Mouse (Mus musculus) CH12.LX (cell line): ENCODE data around the gene Fgfr2. TPM values are rescaled to one million over a fixed set of nuclear protein-coding genes. Genes with fewer than 3 reads are reported as not detected.

ENCODE experiments used
- DNase-seq: peaks from one replicate; pipeline ENCODE4 v3.0.0-alpha.2; 2013; ENCODE audit errors: extremely low read depth
- H3K27ac ChIP-seq: 2 replicates; pipeline ENCODE4 v1.5.1; 2012; ENCODE audit warnings: low read depth, mild to moderate bottlenecking, control low read depth, moderate library complexity; ENCODE audit not compliant: insufficient read depth
- H3K27me3 ChIP-seq: replicated peaks from 2 replicates; pipeline ENCODE3; 2012; ENCODE audit warnings: inconsistent platforms
- H3K36me3 ChIP-seq, 2 experiments: replicated peaks in 1 of 2; 2 replicates each; pipeline versions ENCODE3 to v1.6.1; 2012; ENCODE audit warnings: inconsistent platforms in 1 of 2, low read length in 1 of 2, mild to moderate bottlenecking in 1 of 2, mixed read lengths in 1 of 2, moderate library complexity in 1 of 2; ENCODE audit not compliant: control insufficient read depth in 1 of 2, insufficient read depth in 1 of 2
- H3K4me1 ChIP-seq, 2 experiments: 2 replicates each; pipeline ENCODE4 v1.6.1; 2012; ENCODE audit warnings: inconsistent platforms in 1 of 2, moderate library complexity in 1 of 2; ENCODE audit not compliant: insufficient read depth in 2 of 2, control insufficient read depth in 1 of 2
- H3K4me2 ChIP-seq: 2 replicates; pipeline ENCODE4 v1.6.1; 2012; ENCODE audit warnings: low read depth, mild to moderate bottlenecking, control low read depth; ENCODE audit not compliant: poor library complexity, insufficient read depth, severe bottlenecking
- H3K4me3 ChIP-seq, 3 experiments: fragments of 150-350 bp in 1 of 3; sonication (generic) in 1 of 3; replicated peaks in 1 of 3; 2 replicates each; pipeline versions ENCODE3 to v1.5.1; 2011 to 2012; ENCODE audit warnings: low read depth in 2 of 3, low read length in 2 of 3, mild to moderate bottlenecking in 2 of 3, moderate library complexity in 2 of 3, control low read depth in 1 of 3, improper control_type of control experiment in 1 of 3, inconsistent platforms in 1 of 3, mixed read lengths in 1 of 3; ENCODE audit not compliant: poor library complexity in 1 of 3
- H3K79me2 ChIP-seq: replicated peaks from 2 replicates; pipeline ENCODE4 v1.6.1; 2012; ENCODE audit warnings: mild to moderate bottlenecking, moderate library complexity; ENCODE audit not compliant: control insufficient read depth, poor library complexity, insufficient read depth, severe bottlenecking; ENCODE audit errors: extremely low read depth
- H3K9ac ChIP-seq: 2 replicates; pipeline ENCODE4 v1.6.1; 2012; ENCODE audit warnings: low read depth, mild to moderate bottlenecking, control low read depth, moderate library complexity; ENCODE audit not compliant: insufficient read depth
- H3K9me3 ChIP-seq: replicated peaks from 2 replicates; pipeline ENCODE3; 2012; ENCODE audit warnings: low read length, inconsistent platforms, mixed read lengths
- BHLHE40 ChIP-seq: IDR thresholded peaks from 2 replicates; pipeline ENCODE4 v1.6.1; 2011; ENCODE audit warnings: mild to moderate bottlenecking, low read depth, low read length, improper control_type of control experiment
- CTCF ChIP-seq, 2 experiments: IDR thresholded peaks in 1 of 2; conservative IDR thresholded peaks in 1 of 2; 2 replicates each; pipeline ENCODE4 v1.5.1; 2011 to 2012; ENCODE audit warnings: low read depth in 2 of 2, low read length in 2 of 2, improper control_type of control experiment in 1 of 2, inconsistent platforms in 1 of 2, mild to moderate bottlenecking in 1 of 2, moderate library complexity in 1 of 2
- E2F4 ChIP-seq: IDR thresholded peaks from 2 replicates; pipeline ENCODE4 v1.6.1; 2011; ENCODE audit warnings: low read depth, low read length, improper control_type of control experiment; ENCODE audit not compliant: insufficient replicate concordance
- EP300 ChIP-seq: IDR thresholded peaks from 2 replicates; pipeline ENCODE4 v1.6.1; 2011; ENCODE audit warnings: low read length, improper control_type of control experiment
- ETS1 ChIP-seq: conservative IDR thresholded peaks from 2 replicates; pipeline ENCODE4 v1.6.1; 2012; ENCODE audit warnings: low read depth, mild to moderate bottlenecking, inconsistent platforms, low read length, improper control_type of control experiment, moderate library complexity
- HCFC1 ChIP-seq: IDR thresholded peaks from 2 replicates; pipeline ENCODE4 v1.6.1; 2012; ENCODE audit warnings: low read depth, mild to moderate bottlenecking, inconsistent platforms, low read length, improper control_type of control experiment
- IRF4 ChIP-seq: IDR thresholded peaks from 2 replicates; pipeline ENCODE4 v1.6.1; 2014; ENCODE audit warnings: low read depth, mild to moderate bottlenecking, inconsistent platforms, low read length, improper control_type of control experiment
- JUND ChIP-seq: conservative IDR thresholded peaks from 2 replicates; pipeline ENCODE4 v1.6.1; 2011; ENCODE audit warnings: low read depth, low read length, improper control_type of control experiment
- KAT2A ChIP-seq: IDR thresholded peaks from 2 replicates; pipeline ENCODE4 v1.6.1; 2012; ENCODE audit warnings: low read length, improper control_type of control experiment, inconsistent platforms; ENCODE audit not compliant: insufficient replicate concordance
- MAX ChIP-seq: IDR thresholded peaks from 2 replicates; pipeline ENCODE4 v1.6.1; 2011; ENCODE audit warnings: low read length, improper control_type of control experiment
- MAZ ChIP-seq: IDR thresholded peaks from 2 replicates; pipeline ENCODE4 v1.6.1; 2012; ENCODE audit warnings: low read depth, mild to moderate bottlenecking, inconsistent platforms, low read length, improper control_type of control experiment, moderate library complexity
- MXI1 ChIP-seq: IDR thresholded peaks from 2 replicates; pipeline ENCODE4 v1.6.1; 2011; ENCODE audit warnings: mild to moderate bottlenecking, low read depth, low read length, improper control_type of control experiment
- MYC ChIP-seq: IDR thresholded peaks from 2 replicates; pipeline ENCODE4 v1.6.1; 2011; ENCODE audit warnings: low read depth, mild to moderate bottlenecking, improper control_type of control experiment, low read length
- PAX5 ChIP-seq: IDR thresholded peaks from 2 replicates; pipeline ENCODE4 v1.6.1; 2012; ENCODE audit warnings: low read length, inconsistent platforms, mixed read lengths
- POLR2A ChIP-seq: IDR thresholded peaks from 2 replicates; pipeline ENCODE4 v1.6.1; 2011; ENCODE audit warnings: low read depth, mild to moderate bottlenecking, improper control_type of control experiment, low read length
- RAD21 ChIP-seq: IDR thresholded peaks from 2 replicates; pipeline ENCODE4 v1.6.1; 2011; ENCODE audit warnings: low read depth, mild to moderate bottlenecking, low read length, improper control_type of control experiment, moderate library complexity
- SIN3A ChIP-seq: IDR thresholded peaks from 2 replicates; pipeline ENCODE4 v1.6.1; 2012; ENCODE audit warnings: low read length, improper control_type of control experiment, inconsistent platforms
- TBP ChIP-seq: conservative IDR thresholded peaks from 2 replicates; pipeline ENCODE4 v1.6.1; 2011; ENCODE audit warnings: low read depth, low read length, improper control_type of control experiment
- TCF12 ChIP-seq: IDR thresholded peaks from 2 replicates; pipeline ENCODE4 v1.6.1; 2014; ENCODE audit warnings: low read depth, mild to moderate bottlenecking, inconsistent platforms, low read length, improper control_type of control experiment
- USF2 ChIP-seq: conservative IDR thresholded peaks from 2 replicates; pipeline ENCODE4 v1.6.1; 2011; ENCODE audit warnings: low read depth, low read length, improper control_type of control experiment
- ZC3H11A ChIP-seq: IDR thresholded peaks from 2 replicates; pipeline ENCODE4 v1.6.1; 2012; ENCODE audit warnings: low read depth, mild to moderate bottlenecking, inconsistent platforms, low read length, improper control_type of control experiment
- ZKSCAN1 ChIP-seq: IDR thresholded peaks from 2 replicates; pipeline ENCODE4 v1.6.1; 2012; ENCODE audit warnings: low read depth, inconsistent platforms, low read length, improper control_type of control experiment, borderline replicate concordance
- ZMIZ1 ChIP-seq: IDR thresholded peaks from 2 replicates; pipeline ENCODE4 v1.6.1; 2012; ENCODE audit warnings: low read depth, mild to moderate bottlenecking, inconsistent platforms, low read length, improper control_type of control experiment
- ZNF384 ChIP-seq: IDR thresholded peaks from 2 replicates; pipeline ENCODE4 v1.6.1; 2012; ENCODE audit warnings: low read depth, low read length, improper control_type of control experiment, inconsistent platforms
- dilution Hi-C: fragments of 300-500 bp; cut with MboI; formaldehyde crosslinking; loops from 2 replicates; pipeline ENCODE4 v1.14.3; 2020; ENCODE audit warnings: low sequenced_read_pairs; ENCODE audit not compliant: extremely low pct_unique_long_range_greater_than_20kb, extremely low pct_ligation_motif_present
- in situ Hi-C: fragments of 300-500 bp; cut with MboI; formaldehyde crosslinking; loops from 3 replicates; pipeline ENCODE4 v1.14.3; 2019; ENCODE audit warnings: low sequenced_read_pairs, low pct_ligation_motif_present, low pct_unique_long_range_greater_than_20kb, mixed read lengths
- polyA plus RNA-seq: library from polyadenylated mRNA; unstranded; fragments of >175 nt; gene quantifications from 2 replicates; pipeline ENCODE4 v1.2.1, GENCODE M21; 2012; ENCODE audit warnings: low read depth; ENCODE audit not compliant: insufficient read length
- total RNA-seq, 2 experiments: library from RNA; depleted of rRNA; stranded (reverse); fragments of 300-350 nt in 1 of 2; fragments of >200 nt in 1 of 2; gene quantifications; 2 replicates each; pipeline ENCODE4 v1.2.3; 2012 to 2014

Gene Fgfr2
- total and polyA plus RNA-seq, 3 experiments: not detected

DNA sequence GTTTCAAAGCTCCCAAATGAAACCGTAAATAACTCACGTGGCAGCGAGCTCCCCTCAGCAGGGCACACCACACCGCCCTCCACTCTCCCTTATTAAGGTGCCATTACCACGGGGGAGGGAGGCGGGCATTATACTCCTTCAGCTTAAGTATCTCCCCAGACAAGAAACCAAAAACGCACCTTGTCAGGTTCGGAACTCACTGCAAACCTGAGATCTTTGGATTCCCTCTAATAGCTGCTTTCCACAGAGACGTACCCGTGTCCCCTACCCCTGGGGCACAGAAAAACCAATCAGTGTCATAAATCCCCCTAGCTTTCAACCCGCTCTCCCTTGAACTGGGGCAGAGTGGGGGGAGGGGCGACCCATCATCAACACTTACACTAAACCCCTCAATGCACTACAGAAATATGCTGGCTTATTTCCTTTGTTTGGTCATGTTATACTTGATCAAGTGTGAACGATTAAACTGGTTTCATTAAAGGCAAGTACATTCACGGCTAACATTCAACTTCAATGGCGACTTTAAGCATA lies 2.9 kb downstream of the Fgfr2 start:
- Histone ChIP-seq H3K27me3 (peaks cover 46% of the 10 kb centered on the region), H3K4me2 (no peak overlapping the region), H3K9me3 (peaks cover 34% of the 10 kb centered on the region), H3K4me3 (no peak overlapping the region), H3K79me2 (no peaks in the 10 kb centered on the region), H3K36me3 (no peaks in the 10 kb centered on the region), H3K4me1 (no peaks in the 10 kb centered on the region), H3K9ac (no peak overlapping the region), H3K27ac (no peak overlapping the region)
- dilution Hi-C loops (no loop called here), in situ Hi-C loops (no loop called here)
- TF ChIP-seq ZC3H11A: no peak
- TF ChIP-seq IRF4: no peak
- no peak for TF ChIP-seq USF2
- TF ChIP-seq TBP: no peak
- no peak for TF ChIP-seq SIN3A
- TF ChIP-seq EP300: no peak
- TF ChIP-seq ZKSCAN1: no peak
- TF ChIP-seq TCF12: no peak
- TF ChIP-seq PAX5: no peak
- no peak for TF ChIP-seq MYC
- TF ChIP-seq JUND: no peak
- no peak for TF ChIP-seq MAX
- TF ChIP-seq ETS1: no peak
- TF ChIP-seq E2F4: no peak
- no peak for DNase-seq

DNA sequence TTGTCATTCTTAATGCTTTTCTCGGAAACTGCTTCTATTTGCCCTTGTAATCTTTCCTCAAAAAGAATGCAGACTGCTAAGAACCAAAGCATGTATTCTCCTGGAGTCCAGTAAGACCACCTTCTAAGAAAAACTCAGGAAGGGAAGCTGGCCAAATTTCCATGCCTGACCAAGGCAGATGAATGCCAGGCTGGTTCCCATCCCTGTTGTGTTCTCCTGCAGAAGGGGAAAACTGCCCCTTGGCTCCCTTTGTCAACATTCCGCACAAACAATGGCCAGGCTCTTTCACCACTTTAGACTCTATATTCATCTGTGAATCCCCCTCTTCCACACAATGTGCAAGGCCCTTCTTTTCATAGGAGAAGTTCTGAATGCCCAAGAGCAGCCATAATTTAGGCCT lies 5.3 kb downstream of the Fgfr2 start:
- no peaks in the 10 kb centered on the region for H3K36me3 ChIP-seq
- H3K9ac ChIP-seq: no peak overlapping the region
- H3K27ac ChIP-seq: no peak overlapping the region
- no peaks in the 10 kb centered on the region; a peak in 1 of 4 replicates for H3K4me1 ChIP-seq
- H3K27me3 ChIP-seq: peaks cover 71% of the 10 kb centered on the region
- dilution Hi-C loops: no loop called here
- TF ChIP-seq POLR2A (no peak), RAD21 (no peak), SIN3A (no peak)
- H3K79me2 ChIP-seq: no peaks in the 10 kb centered on the region
- no peak overlapping the region for H3K4me3 ChIP-seq
- DNase-seq: no peak
- H3K9me3 ChIP-seq: peaks cover 16% of the 10 kb centered on the region
- in situ Hi-C loops: no loop called here
- H3K4me2 ChIP-seq: no peak overlapping the region

DNA sequence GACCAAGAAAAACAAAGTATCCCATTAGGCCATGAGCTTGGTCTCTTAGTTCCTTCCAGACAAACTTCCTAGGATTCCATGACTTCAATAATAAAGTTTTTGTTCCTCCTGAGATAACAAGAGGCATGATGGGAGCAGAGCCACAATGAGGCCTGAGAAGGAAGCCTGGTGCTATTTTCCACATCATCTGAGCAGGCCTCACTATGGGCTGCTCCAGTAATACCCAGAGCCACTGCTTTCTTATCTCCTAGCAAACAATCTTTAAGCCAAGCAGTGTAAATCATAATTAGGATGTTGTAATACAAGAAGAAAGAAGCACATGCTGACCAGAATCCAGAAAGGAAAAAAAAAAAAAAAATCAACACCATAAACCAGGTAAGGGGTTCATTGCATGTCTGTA lies 6.6 kb downstream of the Fgfr2 start:
- no peak overlapping the region for H3K9ac ChIP-seq
- H3K4me1 ChIP-seq: peaks cover 0 to 3% of the 10 kb centered on the region in 2 experiments; a peak in 2 of 4 replicates
- H3K27me3 ChIP-seq: peaks cover 83% of the 10 kb centered on the region
- dilution Hi-C loops: no loop called here
- in situ Hi-C loops: no loop called here
- TF ChIP-seq BHLHE40 (no peak), E2F4 (no peak), MXI1 (no peak), KAT2A (no peak), POLR2A (no peak), MAZ (no peak), ZMIZ1 (no peak), TCF12 (no peak), ZNF384 (no peak), CTCF (conservative IDR thresholded peaks at IDR 0.05 in 1 of 2, IDR thresholded peaks at IDR 0.05 in 1 of 2; ENCODE audit: low read depth in 2 of 2, low read length in 2 of 2) (no peak), ZC3H11A (no peak), HCFC1 (no peak)
- no peak overlapping the region for H3K4me3 ChIP-seq
- peaks cover 6% of the 10 kb centered on the region for H3K9me3 ChIP-seq
- no peak overlapping the region for H3K4me2 ChIP-seq
- DNase-seq: no peak
- no peak overlapping the region for H3K27ac ChIP-seq
- no peaks in the 10 kb centered on the region for H3K79me2 ChIP-seq
- H3K36me3 ChIP-seq: no peaks in the 10 kb centered on the region
